Mouse (Mus musculus) frontal cortex, postnatal 10 days (tissue): Measurements from ENCODE around the gene Pde1c.

ENCODE experiments used
- DNase-seq, 2 experiments: peaks; one replicate each; pipeline ENCODE4 v3.0.0; 2022; ENCODE audit warnings: low spot score in 2 of 2, mixed read lengths in 1 of 2

Pde1c gene

GRCm38 (mm10) chr6:56447917-56448316 is 121.0 kb downstream of the Pde1c start:
- DNase-seq, result no peak

- DNase-seq, result no peak
Measured at GRCm38 (mm10) chr6:56441501-56441900, 127.4 kb downstream of the Pde1c start.

GRCm38 (mm10) chr6:56425846-56426245 is 143.1 kb downstream of the Pde1c start:
- DNase-seq, result no peak

- no peak for DNase-seq
Measured at GRCm38 (mm10) chr6:56422866-56423265, 146.0 kb downstream of the Pde1c start.

- no peak for DNase-seq
Measured at GRCm38 (mm10) chr6:56416191-56416590, 152.7 kb downstream of the Pde1c start.

- no peak for DNase-seq
Measured at GRCm38 (mm10) chr6:56389178-56389577, 179.7 kb downstream of the Pde1c start.

GRCm38 (mm10) chr6:56376359-56376758 is 192.5 kb downstream of the Pde1c start:
- no peak for DNase-seq

GRCm38 (mm10) chr6:56374180-56374579 is 194.7 kb downstream of the Pde1c start:
- no peak for DNase-seq

- no peak for DNase-seq
Measured at GRCm38 (mm10) chr6:56373753-56374152, 195.2 kb downstream of the Pde1c start.

GRCm38 (mm10) chr6:56373046-56373751 is 195.7 kb downstream of the Pde1c start:
- DNase-seq, result no peak

GRCm38 (mm10) chr6:56369462-56369861 is 199.4 kb downstream of the Pde1c start:
- DNase-seq, result no peak

GRCm38 (mm10) chr6:56368116-56368515 is 200.8 kb downstream of the Pde1c start:
- no peak for DNase-seq

GRCm38 (mm10) chr6:56367257-56367656 is 201.6 kb downstream of the Pde1c start:
- no peak for DNase-seq

GRCm38 (mm10) chr6:56362650-56363049 is 206.3 kb downstream of the Pde1c start:
- DNase-seq, result no peak

- peak in 1 of 2 experiments; percentile 19 for DNase-seq
Measured at GRCm38 (mm10) chr6:56362128-56362545, 206.8 kb downstream of the Pde1c start.

- DNase-seq, result no peak
Measured at GRCm38 (mm10) chr6:56361348-56362127, 207.4 kb downstream of the Pde1c start.

- no peak for DNase-seq
Measured at GRCm38 (mm10) chr6:56360086-56360485, 208.8 kb downstream of the Pde1c start.

GRCm38 (mm10) chr6:56359126-56359525 is 209.8 kb downstream of the Pde1c start:
- DNase-seq, result no peak

GRCm38 (mm10) chr6:56347207-56347606 is 221.7 kb downstream of the Pde1c start:
- DNase-seq, result no peak

GRCm38 (mm10) chr6:56345082-56345481 is 223.8 kb downstream of the Pde1c start:
- no peak for DNase-seq

- DNase-seq, result no peak
Measured at GRCm38 (mm10) chr6:56342005-56342404, 226.9 kb downstream of the Pde1c start.

GRCm38 (mm10) chr6:56335811-56336446 is 233.0 kb downstream of the Pde1c start:
- DNase-seq, result no peak

GRCm38 (mm10) chr6:56332149-56332548 is 236.8 kb downstream of the Pde1c start:
- DNase-seq, result no peak
